Mouse (Mus musculus): ENCODE results near the gene Hsd11b2. TPM values are rescaled to one million over a fixed set of nuclear protein-coding genes. Genes with fewer than 3 reads are reported as not detected.

Gene Hsd11b2
- total and polyA plus RNA-seq, 2 experiments from 2014 or later, result 0.18 TPM; not detected in 1

DNA sequence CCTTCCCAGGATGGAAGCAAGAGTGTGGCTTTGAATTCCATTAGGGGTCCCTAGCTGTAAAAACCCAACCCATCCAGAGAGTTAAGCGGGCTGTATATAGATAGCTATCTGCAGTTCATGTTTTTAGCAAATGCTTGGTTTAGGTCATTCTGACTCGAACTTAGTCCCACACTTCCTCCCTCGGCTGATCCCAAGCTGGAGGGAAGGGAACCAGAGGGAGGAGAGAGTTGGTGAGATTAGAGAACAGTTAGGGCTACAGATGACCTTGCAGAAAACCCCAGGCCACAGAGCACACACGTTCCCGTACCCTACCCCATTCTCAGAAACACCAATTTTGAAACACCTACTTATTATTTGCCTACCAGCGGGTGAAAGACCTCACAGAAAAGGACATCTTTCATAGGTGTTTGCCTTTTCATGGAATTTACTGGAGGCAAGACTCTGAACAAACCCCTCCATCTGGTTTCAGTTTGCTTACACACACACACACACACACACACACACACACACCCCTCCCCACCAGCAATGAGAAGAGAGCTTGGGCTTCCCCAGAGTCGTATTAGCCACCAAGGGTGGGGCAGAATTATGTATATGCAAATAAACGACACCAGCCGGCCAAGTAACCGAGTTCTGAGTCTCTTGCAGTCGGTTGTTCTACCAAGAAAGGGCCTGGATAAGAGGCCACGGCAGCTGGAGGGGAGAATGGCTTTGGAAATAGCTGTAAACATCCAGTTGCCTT, 8.4 kb upstream of the Hsd11b2 start:
- no peak for ATAC-seq (ENCODE audit: insufficient read depth, low read depth)
- no peak for DNase-seq (ENCODE audit: low spot score)
- H3K27ac ChIP-seq (ENCODE audit: low read depth), result no peak overlapping the region
- H3K4me3 ChIP-seq (ENCODE audit: low read depth, low read length), result no peak overlapping the region
- TF ChIP-seq EP300 (IDR thresholded peaks at IDR 0.05; ENCODE audit: low read depth) (no peak), CTCF (IDR thresholded peaks at IDR 0.05; ENCODE audit: low read depth) (no peak)
- no peaks in the 10 kb centered on the region for H3K4me1 ChIP-seq (ENCODE audit: control insufficient read depth, insufficient read depth)
- H3K27me3 ChIP-seq (ENCODE audit: control insufficient read depth, insufficient read depth, low read length), result peaks cover 5% of the 10 kb centered on the region
- H3K9me3 ChIP-seq (replicated peaks; ENCODE audit: control insufficient read depth, low read length), result no peaks in the 10 kb centered on the region
- WGBS, result 53% methylated on average over 12 of the region's 12 CpGs
- H3K9ac ChIP-seq (replicated peaks; ENCODE audit: low read depth, low read length), result no peak overlapping the region
- H3K4me2 ChIP-seq (ENCODE audit: low read depth, low read length), result no peak overlapping the region
- no peaks in the 10 kb centered on the region for H3K36me3 ChIP-seq (replicated peaks; ENCODE audit: control insufficient read depth, insufficient read depth, low read length)

DNA sequence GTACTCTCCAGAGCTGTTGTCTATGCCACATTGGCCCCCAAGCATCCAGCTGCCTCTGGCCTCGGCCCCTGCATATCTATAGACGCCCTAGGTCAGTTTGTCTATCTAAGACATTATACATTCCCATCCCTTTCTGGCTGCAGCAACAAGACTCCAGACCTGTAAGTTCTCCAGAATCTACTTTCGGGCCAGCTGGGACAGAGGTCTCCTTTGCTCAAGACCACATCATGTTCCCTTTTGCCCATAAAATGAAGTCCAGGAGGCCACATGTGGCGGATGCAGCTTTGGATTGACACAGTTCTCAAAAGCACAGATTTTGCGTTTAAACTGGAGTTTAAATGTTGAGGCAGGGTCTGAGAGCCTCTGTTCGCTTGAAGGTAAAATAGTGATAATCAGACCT, 4.4 kb upstream of the Hsd11b2 start:
- no peak overlapping the region for H3K9ac ChIP-seq (replicated peaks; ENCODE audit: low read depth, low read length)

DNA sequence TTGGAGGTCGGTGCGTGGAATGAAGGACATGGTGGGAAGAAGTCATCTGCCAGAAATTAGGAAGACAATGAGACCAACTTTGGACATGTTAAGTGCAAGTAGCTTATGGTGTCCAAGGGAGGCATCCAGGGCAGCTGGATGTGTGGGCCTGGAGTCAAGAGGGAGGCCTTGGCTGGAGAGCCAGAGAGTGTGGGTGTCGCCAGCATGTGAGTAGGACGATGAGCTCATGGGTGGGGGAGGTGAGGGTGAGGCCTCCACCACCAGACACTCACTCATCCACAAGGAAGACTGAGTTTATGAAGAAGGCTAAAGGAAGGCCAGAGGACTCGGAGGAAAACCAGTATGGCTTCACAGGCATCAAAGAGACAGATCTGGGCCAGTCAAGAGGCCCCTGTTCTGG, 3.9 kb upstream of the Hsd11b2 start:
- Histone ChIP-seq H3K9ac (replicated peaks; ENCODE audit: low read depth, low read length) (no peak overlapping the region), H3K36me3 (replicated peaks; ENCODE audit: control insufficient read depth, insufficient read depth, low read length) (no peaks in the 10 kb centered on the region), H3K4me1 (ENCODE audit: control insufficient read depth, insufficient read depth) (peaks cover 23% of the 10 kb centered on the region), H3K4me3 (ENCODE audit: low read depth, low read length) (no peak overlapping the region), H3K9me3 (replicated peaks; ENCODE audit: control insufficient read depth, low read length) (no peaks in the 10 kb centered on the region), H3K27ac (ENCODE audit: low read depth) (no peak overlapping the region), H3K4me2 (ENCODE audit: low read depth, low read length) (no peak overlapping the region), H3K27me3 (ENCODE audit: control insufficient read depth, insufficient read depth, low read length) (peaks cover 36% of the 10 kb centered on the region)
- TF ChIP-seq EP300 (IDR thresholded peaks at IDR 0.05; ENCODE audit: low read depth), result no peak
- no peak for TF ChIP-seq CTCF (IDR thresholded peaks at IDR 0.05; ENCODE audit: low read depth)
- DNase-seq (ENCODE audit: low spot score) (no peak), ATAC-seq (ENCODE audit: insufficient read depth, low read depth) (no peak)
- 66% methylated on average over 5 of the region's 5 CpGs for WGBS

More for the DNA sequence above, 4.4 kb upstream of the Hsd11b2 start:
- no peaks in the 10 kb centered on the region for H3K36me3 ChIP-seq (replicated peaks; ENCODE audit: control insufficient read depth, insufficient read depth, low read length)
- 85% methylated on average over 6 of the region's 6 CpGs for WGBS
- no peaks in the 10 kb centered on the region for H3K9me3 ChIP-seq (replicated peaks; ENCODE audit: control insufficient read depth, low read length)
- H3K4me2 ChIP-seq (ENCODE audit: low read depth, low read length), result no peak overlapping the region
- DNase-seq (ENCODE audit: low spot score), result no peak
- peaks cover 34% of the 10 kb centered on the region for H3K27me3 ChIP-seq (ENCODE audit: control insufficient read depth, insufficient read depth, low read length)
- no peak overlapping the region for H3K27ac ChIP-seq (ENCODE audit: low read depth)
- peaks cover 23% of the 10 kb centered on the region for H3K4me1 ChIP-seq (ENCODE audit: control insufficient read depth, insufficient read depth)
- no peak for ATAC-seq (ENCODE audit: insufficient read depth, low read depth)
- TF ChIP-seq CTCF (IDR thresholded peaks at IDR 0.05; ENCODE audit: low read depth) (no peak), EP300 (IDR thresholded peaks at IDR 0.05; ENCODE audit: low read depth) (no peak)
- H3K4me3 ChIP-seq (ENCODE audit: low read depth, low read length), result no peak overlapping the region

DNA sequence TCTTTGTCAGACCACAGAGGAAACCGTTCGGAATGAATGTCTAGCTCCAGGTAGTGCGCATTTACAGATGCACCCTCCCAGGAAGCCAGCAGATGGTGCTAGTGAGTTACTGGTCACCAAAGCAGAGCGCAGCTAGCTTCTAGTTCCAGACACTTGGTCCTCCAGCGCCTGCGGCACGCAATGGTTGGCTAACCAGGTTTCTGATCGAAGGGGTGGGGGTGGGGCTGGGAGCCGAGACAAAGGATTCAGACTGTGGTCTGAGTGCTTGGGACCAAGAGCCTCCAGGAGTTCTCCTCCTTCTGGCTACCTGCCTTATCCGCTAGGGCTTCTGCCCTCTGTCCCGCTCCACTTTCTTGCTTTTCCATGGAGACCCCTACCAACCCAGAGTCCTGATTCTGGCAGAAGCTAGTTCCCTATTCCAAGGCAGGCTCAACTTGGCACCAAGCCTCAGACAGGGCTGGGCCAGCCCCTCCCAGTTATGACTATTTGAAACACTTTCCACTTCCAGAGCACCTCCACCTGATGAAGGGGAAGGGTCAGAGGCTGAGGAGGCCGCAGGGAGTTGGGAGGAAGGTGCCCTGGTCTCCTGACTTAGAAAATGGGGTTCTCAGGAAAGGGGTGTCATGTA, 2.4 kb upstream of the Hsd11b2 start:
- ATAC-seq (ENCODE audit: insufficient read depth, low read depth) (peak; percentile 31; the same call in 1 of the 2 replicates), DNase-seq (ENCODE audit: low spot score) (peak; percentile 76)
- peak overlapping the region; percentile 36 for H3K4me2 ChIP-seq (ENCODE audit: low read depth, low read length)
- peaks cover 39% of the 10 kb centered on the region for H3K27me3 ChIP-seq (ENCODE audit: control insufficient read depth, insufficient read depth, low read length)
- no peak overlapping the region for H3K4me3 ChIP-seq (ENCODE audit: low read depth, low read length)
- TF ChIP-seq CTCF (IDR thresholded peaks at IDR 0.05; ENCODE audit: low read depth), result peak; percentile 92
- TF ChIP-seq EP300 (IDR thresholded peaks at IDR 0.05; ENCODE audit: low read depth), result no peak
- no peaks in the 10 kb centered on the region for H3K9me3 ChIP-seq (replicated peaks; ENCODE audit: control insufficient read depth, low read length)
- 16% methylated on average over 12 of the region's 12 CpGs for WGBS
- no peak overlapping the region for H3K9ac ChIP-seq (replicated peaks; ENCODE audit: low read depth, low read length)
- H3K36me3 ChIP-seq (replicated peaks; ENCODE audit: control insufficient read depth, insufficient read depth, low read length), result no peaks in the 10 kb centered on the region
- H3K27ac ChIP-seq (ENCODE audit: low read depth), result no peak overlapping the region
- peaks cover 23% of the 10 kb centered on the region for H3K4me1 ChIP-seq (ENCODE audit: control insufficient read depth, insufficient read depth)

GRCm38 (mm10) chr8:105517346-105517745, 1.2 kb upstream of the Hsd11b2 start:
- Histone ChIP-seq H3K36me3 (replicated peaks; ENCODE audit: control insufficient read depth, insufficient read depth, low read length) (0 out of 2 replicates have a peak, but pooled peaks cover 3% of the 10 kb centered on the region), H3K27ac (ENCODE audit: low read depth) (no peak overlapping the region), H3K27me3 (ENCODE audit: control insufficient read depth, insufficient read depth, low read length) (peaks cover 39% of the 10 kb centered on the region), H3K4me3 (ENCODE audit: low read depth, low read length) (no peak overlapping the region), H3K9ac (replicated peaks; ENCODE audit: low read depth, low read length) (no peak overlapping the region), H3K4me1 (ENCODE audit: control insufficient read depth, insufficient read depth) (peaks cover 23% of the 10 kb centered on the region), H3K4me2 (ENCODE audit: low read depth, low read length) (no peak overlapping the region), H3K9me3 (replicated peaks; ENCODE audit: control insufficient read depth, low read length) (no peaks in the 10 kb centered on the region)
- no peak for DNase-seq (ENCODE audit: low spot score)
- 37% methylated on average over 8 of the region's 8 CpGs for WGBS
- TF ChIP-seq EP300 (IDR thresholded peaks at IDR 0.05; ENCODE audit: low read depth), result no peak
- no peak for TF ChIP-seq CTCF (IDR thresholded peaks at IDR 0.05; ENCODE audit: low read depth)
- no peak for ATAC-seq (ENCODE audit: insufficient read depth, low read depth)
